Mouse (Mus musculus): ENCODE data around the gene Rab1b. TPM values are rescaled to one million over a fixed set of nuclear protein-coding genes. Genes with fewer than 3 reads are reported as not detected.
A peak's percentile ranks its signal among the peaks of the same experiment; 100 is the strongest.
"Not testable (repeated sequence)": the region's sequence is repeated elsewhere in the genome, so short reads cannot be mapped to it uniquely, and the experiment has no call there.

Gene Rab1b
- polyA plus RNA-seq, 1 experiment from 2014 or later = 216 TPM

DNA sequence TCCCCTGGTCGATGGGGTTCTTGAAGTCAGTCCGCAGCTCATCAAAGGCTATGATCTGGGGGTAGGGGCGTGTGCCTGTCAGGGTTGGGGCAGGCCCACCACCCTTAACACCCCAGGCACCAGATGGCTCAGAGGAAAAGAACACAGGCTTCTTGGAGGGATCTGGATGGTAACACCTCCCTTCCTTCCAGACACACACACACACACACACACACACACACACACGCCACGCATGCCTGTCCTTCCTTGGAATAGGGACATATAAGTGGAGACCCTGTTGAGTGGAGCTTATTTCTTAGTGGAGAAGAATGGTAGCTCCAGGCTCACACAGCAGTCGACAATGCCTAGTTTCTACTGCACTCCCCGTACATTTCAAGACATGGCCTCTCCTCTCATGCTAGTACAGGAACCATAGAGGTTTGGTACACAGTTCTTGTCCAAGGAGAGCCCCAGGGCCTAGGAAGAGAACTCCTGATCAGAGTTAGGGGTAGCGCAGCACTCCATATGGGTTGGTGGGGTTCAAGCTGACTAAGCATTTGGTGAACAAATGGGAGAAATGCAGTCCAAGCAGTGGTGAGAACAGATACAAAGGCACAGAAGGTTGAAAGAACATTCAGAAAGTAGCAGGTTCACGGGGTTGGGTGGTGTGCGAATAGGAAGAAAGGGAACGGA, 12.0 kb downstream of the Rab1b start:
- Histone ChIP-seq H3K36me3 (replicated peaks) (peaks cover 16% of the 10 kb centered on the region), H3K4me2 (peak overlapping the region; percentile 93), H3K9me3 (no peaks in the 10 kb centered on the region), H3K9ac (peak overlapping the region; percentile 100), H3K4me1 (peaks cover 64% of the 10 kb centered on the region), H3K4me3 (peak overlapping the region; percentile 96), H3K27me3 (replicated peaks) (no peaks in the 10 kb centered on the region), H3K27ac (peak overlapping the region; percentile 99)
- ATAC-seq (replicated peaks) = peak; percentile 1; the same call in 1 of the 2 replicates
- WGBS = 26% methylated on average over 11 of the region's 11 CpGs

DNA sequence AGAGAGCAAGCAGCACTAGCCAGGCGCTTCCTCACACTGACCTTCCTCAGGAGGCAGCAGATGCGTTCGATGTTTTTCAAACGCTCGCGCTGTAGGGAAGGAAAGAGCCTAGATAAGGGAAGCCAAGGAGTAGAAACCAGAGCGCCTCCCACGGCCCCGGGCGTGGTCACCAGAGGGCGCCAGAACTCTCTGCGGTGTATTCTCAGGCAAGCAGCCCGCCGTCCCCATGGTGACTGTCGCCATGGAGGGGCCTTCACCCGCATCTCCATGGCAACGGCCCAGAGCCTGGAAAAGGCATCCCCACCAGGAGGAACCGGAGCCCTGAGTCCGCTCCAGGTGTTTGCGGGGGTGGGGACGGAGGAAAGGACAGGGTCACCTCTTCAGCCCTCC, 12.6 kb downstream of the Rab1b start:
- H3K4me3 ChIP-seq = peak overlapping the region; percentile 96
- peak overlapping the region; percentile 100 for H3K9ac ChIP-seq
- peak overlapping the region; percentile 99 for H3K27ac ChIP-seq
- peaks cover 63% of the 10 kb centered on the region for H3K4me1 ChIP-seq
- H3K4me2 ChIP-seq = peak overlapping the region; percentile 93
- peaks cover 14% of the 10 kb centered on the region for H3K36me3 ChIP-seq (replicated peaks)
- ATAC-seq (replicated peaks) = peak; percentile 68
- H3K27me3 ChIP-seq (replicated peaks) = no peaks in the 10 kb centered on the region
- WGBS = under 1% methylated on average over 21 of the region's 21 CpGs
- H3K9me3 ChIP-seq = no peaks in the 10 kb centered on the region

- Histone ChIP-seq H3K9me3 (no peaks in the 10 kb centered on the region), H3K4me2 (peak overlapping the region; percentile 93), H3K4me1 (peaks cover 62% of the 10 kb centered on the region), H3K36me3 (replicated peaks) (peaks cover 14% of the 10 kb centered on the region), H3K4me3 (peak overlapping the region; percentile 96), H3K27ac (peak overlapping the region; percentile 99), H3K9ac (peak overlapping the region; percentile 30), H3K27me3 (replicated peaks) (no peaks in the 10 kb centered on the region)
- WGBS = 74% methylated on average over 12 of the region's 12 CpGs
- ATAC-seq (replicated peaks) = no peak
Observed at GRCm38 (mm10) chr19:5093481-5094242, 13.2 kb downstream of the Rab1b start.

GRCm38 (mm10) chr19:5092083-5092482, 14.8 kb downstream of the Rab1b start:
- Histone ChIP-seq H3K9me3 (no peaks in the 10 kb centered on the region), H3K4me2 (no peak overlapping the region), H3K27me3 (replicated peaks) (no peaks in the 10 kb centered on the region), H3K4me3 (no peak overlapping the region), H3K36me3 (replicated peaks) (peaks cover 14% of the 10 kb centered on the region), H3K27ac (0 out of 2 replicates have a peak overlapping the region, but pooled peaks have one; percentile 26), H3K4me1 (peaks cover 64% of the 10 kb centered on the region), H3K9ac (no peak overlapping the region)
- ATAC-seq (replicated peaks) = no peak
- 87% methylated on average over 10 of the region's 10 CpGs for WGBS

- Histone ChIP-seq H3K9ac (peak overlapping the region; percentile 54), H3K4me2 (peak overlapping the region; percentile 65), H3K9me3 (no peaks in the 10 kb centered on the region), H3K4me3 (peak overlapping the region; percentile 71), H3K36me3 (replicated peaks) (peaks cover 14% of the 10 kb centered on the region), H3K27ac (no peak overlapping the region), H3K4me1 (peaks cover 51% of the 10 kb centered on the region), H3K27me3 (replicated peaks) (peaks cover 18% of the 10 kb centered on the region)
- no peak for ATAC-seq (replicated peaks)
- 87% methylated on average over 4 of the region's 4 CpGs for WGBS
Observed at GRCm38 (mm10) chr19:5089324-5089723, 17.5 kb downstream of the Rab1b start.

DNA sequence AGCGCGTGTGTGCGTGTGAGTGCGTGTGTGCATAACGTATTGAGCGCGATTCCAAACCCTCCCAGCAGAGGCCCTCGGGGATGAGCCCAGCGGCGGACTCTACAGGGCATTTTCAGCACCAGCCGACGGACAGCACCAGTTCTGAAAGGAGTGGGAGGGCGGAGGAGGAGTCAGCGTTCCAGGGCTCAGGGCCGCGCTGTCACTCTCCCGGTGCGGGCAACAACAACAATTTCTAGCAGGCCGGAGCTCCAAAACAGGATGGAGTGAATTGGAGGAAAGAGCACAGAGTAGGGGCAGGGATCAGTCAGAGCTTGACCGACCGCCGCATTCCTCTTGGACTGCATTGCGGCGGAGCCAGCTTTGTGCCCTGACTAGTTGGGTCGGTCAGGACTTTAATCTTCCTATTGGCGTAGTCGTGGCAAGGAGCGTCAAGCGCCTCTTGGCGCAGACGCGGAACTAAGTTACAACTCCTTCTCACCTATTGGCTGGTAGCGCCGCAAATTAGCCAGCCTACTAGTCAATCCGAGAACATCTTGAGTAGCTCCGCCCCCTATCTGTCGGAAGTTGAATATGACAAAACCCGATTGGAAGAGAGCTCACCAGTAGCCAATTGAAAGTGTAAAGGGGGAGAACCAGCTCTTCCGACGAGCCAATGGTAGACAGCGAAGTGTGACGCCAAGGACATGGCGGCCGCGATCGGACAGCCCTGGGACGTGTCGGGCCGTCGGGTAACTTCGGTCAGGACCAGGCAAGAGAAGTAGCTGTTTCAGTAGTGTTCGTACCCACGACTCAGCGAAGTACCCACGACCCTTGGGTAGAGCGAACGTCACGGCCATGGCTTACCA, 18.8 kb downstream of the Rab1b start, which contains the start of gene Yif1a:
Gene Yif1a (plus strand): TSS at position 655 of the 845 bp plus-strand sequence.
- peak within 1 kb of the TSS; percentile 71 for H3K4me3 ChIP-seq
- H3K27me3 ChIP-seq (replicated peaks) = peaks cover 31% of the 10 kb centered on the region
- ATAC-seq (replicated peaks) = peak; percentile 94
- H3K36me3 ChIP-seq (replicated peaks) = peaks cover 14% of the 10 kb centered on the region
- no peaks in the 10 kb centered on the region for H3K9me3 ChIP-seq
- WGBS = under 1% methylated on average over 58 of the region's 58 CpGs
- peaks cover 43% of the 10 kb centered on the region for H3K4me1 ChIP-seq
- peak within 1 kb of the TSS; percentile 77 for H3K4me2 ChIP-seq
- peak within 1 kb of the TSS; percentile 86 for H3K27ac ChIP-seq
- peak within 1 kb of the TSS; percentile 54 for H3K9ac ChIP-seq

DNA sequence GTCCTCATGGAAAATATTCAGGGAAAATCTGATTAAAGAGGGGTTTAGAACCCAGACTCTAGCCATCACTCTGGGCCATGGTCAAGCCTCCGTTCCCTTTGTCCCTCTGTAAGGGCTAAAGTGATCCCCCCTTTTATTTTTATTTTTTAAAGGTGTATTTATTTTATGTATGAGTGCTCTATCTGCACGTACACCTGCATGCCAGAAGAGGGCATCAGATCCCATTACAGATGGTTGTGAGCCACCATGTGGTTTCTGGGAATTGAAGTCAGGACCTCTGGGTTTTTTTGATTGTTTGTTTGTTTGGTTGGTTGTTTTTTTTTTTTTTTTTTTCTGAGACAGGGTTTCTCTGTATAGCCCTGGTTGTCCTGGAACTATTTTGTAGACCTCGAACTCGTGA, 20.3 kb downstream of the Rab1b start:
- not testable (repeated sequence) for H3K4me3 ChIP-seq; H3K9me3 ChIP-seq; H3K9ac ChIP-seq; H3K4me2 ChIP-seq; ATAC-seq (replicated peaks); H3K36me3 ChIP-seq (replicated peaks); H3K27ac ChIP-seq
- H3K27me3 ChIP-seq (replicated peaks) = peaks cover 46% of the 10 kb centered on the region
- peaks cover 37% of the 10 kb centered on the region for H3K4me1 ChIP-seq
- WGBS = 56% methylated on average over 4 of the region's 4 CpGs

DNA sequence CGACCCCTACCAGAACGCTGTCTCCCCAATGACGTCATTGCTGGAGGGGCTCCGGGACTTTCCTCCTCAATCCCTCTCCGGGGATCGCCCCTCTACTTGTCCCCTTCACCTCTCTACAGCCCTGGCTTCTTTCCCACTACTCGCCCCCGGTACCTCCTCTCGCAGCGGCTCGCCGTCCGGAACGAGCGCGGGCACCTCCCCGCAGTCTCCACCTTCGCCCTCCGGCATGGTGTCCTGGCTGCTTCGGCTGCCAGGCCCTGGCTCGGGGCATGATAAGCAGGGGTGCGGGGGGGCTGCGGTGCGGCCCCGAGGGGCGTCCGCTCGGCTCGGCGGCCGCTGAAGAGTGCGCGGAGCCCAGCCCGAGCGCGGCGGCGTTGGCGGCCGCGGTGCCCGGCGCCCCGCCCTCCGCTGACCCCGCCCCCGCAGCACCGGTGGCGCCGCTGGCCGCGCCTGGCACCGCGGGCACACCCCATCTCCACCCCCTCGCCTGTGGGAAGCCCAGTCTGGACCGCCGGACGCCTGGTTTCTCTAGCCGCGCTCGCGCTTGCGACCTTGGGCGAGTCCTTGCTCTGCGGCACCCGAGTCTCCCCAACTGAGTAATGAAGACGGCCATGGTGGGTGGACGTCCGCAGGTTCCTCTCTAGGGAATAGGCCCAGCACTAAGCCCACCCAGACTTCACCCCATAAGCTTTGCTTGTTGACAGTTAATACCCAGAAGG, 21.6 kb downstream of the Rab1b start, which contains the start of gene Tmem151a:
Gene Tmem151a (minus strand): TSS at position 387 of the 719 bp plus-strand sequence.
- peaks cover 59% of the 10 kb centered on the region for H3K27me3 ChIP-seq (replicated peaks)
- H3K4me3 ChIP-seq = peak within 1 kb of the TSS; percentile 68
- H3K4me1 ChIP-seq = peaks cover 37% of the 10 kb centered on the region
- under 1% methylated on average over 69 of the region's 69 CpGs for WGBS
- peak within 1 kb of the TSS; percentile 69 for H3K9ac ChIP-seq
- H3K4me2 ChIP-seq = peak within 1 kb of the TSS; percentile 82
- H3K36me3 ChIP-seq (replicated peaks) = 0 out of 2 replicates have a peak, but pooled peaks cover 3% of the 10 kb centered on the region
- no peak within 1 kb of the TSS for H3K27ac ChIP-seq
- no peak for ATAC-seq (replicated peaks)
- H3K9me3 ChIP-seq = no peaks in the 10 kb centered on the region

DNA sequence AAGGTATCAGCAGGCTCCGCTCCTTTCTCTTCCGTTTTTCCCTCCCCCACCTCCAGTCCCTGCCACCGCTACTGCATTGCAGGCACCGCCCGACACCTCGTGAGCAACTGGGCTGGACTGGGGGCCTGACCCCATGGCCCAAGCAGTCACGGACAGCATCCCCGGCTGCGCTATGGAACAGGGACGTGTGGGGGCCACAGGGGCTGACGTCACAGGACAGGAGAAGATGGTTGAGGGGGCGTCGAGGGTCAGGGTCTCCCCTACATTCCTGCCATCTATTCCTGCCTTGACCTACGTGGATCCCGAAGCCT, 22.1 kb downstream of the Rab1b start:
- no peak for ATAC-seq (replicated peaks)
- Histone ChIP-seq H3K4me1 (peaks cover 37% of the 10 kb centered on the region), H3K9ac (peak overlapping the region; percentile 69), H3K9me3 (no peaks in the 10 kb centered on the region), H3K4me3 (peak overlapping the region; percentile 68), H3K27me3 (replicated peaks) (peaks cover 64% of the 10 kb centered on the region), H3K4me2 (peak overlapping the region; percentile 82), H3K36me3 (replicated peaks) (0 out of 2 replicates have a peak, but pooled peaks cover 1% of the 10 kb centered on the region), H3K27ac (no peak overlapping the region)
- WGBS = 2% methylated on average over 15 of the region's 15 CpGs

- peak overlapping the region; percentile 82 for H3K4me2 ChIP-seq
- no peak overlapping the region for H3K27ac ChIP-seq
- H3K36me3 ChIP-seq (replicated peaks) = no peaks in the 10 kb centered on the region
- H3K9ac ChIP-seq = peak overlapping the region; percentile 69
- no peaks in the 10 kb centered on the region for H3K9me3 ChIP-seq
- peaks cover 31% of the 10 kb centered on the region for H3K4me1 ChIP-seq
- H3K4me3 ChIP-seq = peak overlapping the region; percentile 68
- no peak for ATAC-seq (replicated peaks)
- H3K27me3 ChIP-seq (replicated peaks) = peaks cover 67% of the 10 kb centered on the region
- 71% methylated on average over 3 of the region's 3 CpGs for WGBS
Observed at GRCm38 (mm10) chr19:5083961-5084833, 22.7 kb downstream of the Rab1b start.

- 75% methylated on average over 24 of the region's 24 CpGs for WGBS
- Histone ChIP-seq H3K27ac (no peak overlapping the region), H3K4me3 (no peak overlapping the region), H3K4me1 (peaks cover 24% of the 10 kb centered on the region), H3K9ac (no peak overlapping the region), H3K36me3 (replicated peaks) (no peaks in the 10 kb centered on the region), H3K4me2 (no peak overlapping the region), H3K9me3 (no peaks in the 10 kb centered on the region), H3K27me3 (replicated peaks) (peaks cover 67% of the 10 kb centered on the region)
- ATAC-seq (replicated peaks) = no peak
Observed at GRCm38 (mm10) chr19:5082596-5082995, 24.3 kb downstream of the Rab1b start.
